Mouse (Mus musculus) hindbrain, postnatal 0 days (tissue): ENCODE measurements at regions not wholly inside any gene's neighbourhood (a gene's known extent, or its start where the extent isn't known, plus 50 kb on each side); places are given as distances from the start of the nearest gene placed in this dataset.

ENCODE experiments used
- ATAC-seq: fragments of 200-750 bp; cut with Nextera tagmentation; 2 replicates; pipeline ENCODE4 v1.8.0; 2017; ENCODE audit warnings: mild to moderate bottlenecking, moderate TSS enrichment, moderate library complexity
- DNase-seq: peaks from one replicate; pipeline ENCODE4 v3.0.0-alpha.2; 2015; ENCODE audit warnings: low spot score
- H3K27ac ChIP-seq: fragments of 300-500 bp; sonication (generic); 2 replicates; pipeline ENCODE4 v1.5.1; 2014; ENCODE audit warnings: mild to moderate bottlenecking
- H3K27me3 ChIP-seq: fragments of 300-500 bp; sonication (generic); 2 replicates; pipeline ENCODE4 v1.6.1; 2014; ENCODE audit warnings: low read length, mixed read lengths; ENCODE audit not compliant: insufficient read depth
- H3K36me3 ChIP-seq: fragments of 300-500 bp; sonication (generic); 2 replicates; pipeline ENCODE4 v1.6.1; 2014; ENCODE audit warnings: low read length, mixed read lengths; ENCODE audit not compliant: insufficient read depth
- H3K4me1 ChIP-seq: fragments of 300-500 bp; sonication (generic); 2 replicates; pipeline ENCODE4 v1.6.1; 2014; ENCODE audit warnings: antibody characterized with exemption, low read length, mixed read lengths; ENCODE audit not compliant: insufficient read depth
- H3K4me2 ChIP-seq: fragments of 300-500 bp; sonication (generic); 2 replicates; pipeline ENCODE4 v1.6.1; 2014; ENCODE audit warnings: low read depth, mild to moderate bottlenecking, low read length, moderate library complexity, mixed read lengths
- H3K4me3 ChIP-seq: fragments of 300-500 bp; sonication (generic); 2 replicates; pipeline ENCODE4 v1.5.1; 2014; ENCODE audit warnings: low read length
- H3K9ac ChIP-seq: fragments of 300-500 bp; sonication (generic); replicated peaks from 2 replicates; pipeline ENCODE4 v1.6.1; 2014; ENCODE audit warnings: mild to moderate bottlenecking, low read length, moderate library complexity, mixed read lengths
- H3K9me3 ChIP-seq: fragments of 300-500 bp; sonication (generic); 2 replicates; pipeline ENCODE4 v1.6.1; 2016; ENCODE audit warnings: low read length, mixed read lengths
- CTCF ChIP-seq: IDR thresholded peaks from 2 replicates; pipeline ENCODE4 v1.5.1; 2016; ENCODE audit warnings: antibody characterized with exemption, control low read depth, low read depth
- WGBS: fragments of 180-500 bp; shearing (Covaris S2); extraction: QIAGEN DNeasy Blood & Tissue Kit; methylation state at CpG from one replicate; pipeline ENCODE4 v1.1.7; 2014; 5-methylcytosine and 5-hydroxymethylcytosine counted together

- H3K4me3 ChIP-seq, result no peak overlapping the region
- DNase-seq (no peak), ATAC-seq (no peak)
- no peaks in the 10 kb centered on the region for H3K4me1 ChIP-seq
- no peaks in the 10 kb centered on the region for H3K27me3 ChIP-seq
- no peaks in the 10 kb centered on the region for H3K9me3 ChIP-seq
- no peak overlapping the region for H3K4me2 ChIP-seq
- no peaks in the 10 kb centered on the region for H3K36me3 ChIP-seq
- H3K27ac ChIP-seq, result no peak overlapping the region
- WGBS, result 92% methylated on average over 6 of the region's 6 CpGs
- no peak for TF ChIP-seq CTCF
- no peak overlapping the region for H3K9ac ChIP-seq
Observed at GRCm38 (mm10) chr1:12367872-12368271, 954.0 kb downstream of the A830018L16Rik start.

- no peak for DNase-seq
- Histone ChIP-seq H3K4me3 (no peak overlapping the region), H3K4me2 (no peak overlapping the region), H3K4me1 (no peaks in the 10 kb centered on the region), H3K36me3 (no peaks in the 10 kb centered on the region), H3K9me3 (no peaks in the 10 kb centered on the region), H3K27me3 (no peaks in the 10 kb centered on the region), H3K9ac (no peak overlapping the region), H3K27ac (no peak overlapping the region)
- TF ChIP-seq CTCF, result no peak
- ATAC-seq, result no peak
Observed at GRCm38 (mm10) chr1:12372968-12373367, 959.1 kb downstream of the A830018L16Rik start.

- H3K27ac ChIP-seq, result 0 out of 2 replicates have a peak overlapping the region, but pooled peaks have one; percentile 22
- no peak overlapping the region for H3K4me3 ChIP-seq
- no peak overlapping the region for H3K4me2 ChIP-seq
- peak; percentile 9 for DNase-seq
- no peaks in the 10 kb centered on the region for H3K36me3 ChIP-seq
- 23% methylated on average over 7 of the region's 7 CpGs for WGBS
- no peaks in the 10 kb centered on the region for H3K9me3 ChIP-seq
- ATAC-seq, result no peak
- H3K27me3 ChIP-seq, result no peaks in the 10 kb centered on the region
- no peak overlapping the region for H3K9ac ChIP-seq
- no peaks in the 10 kb centered on the region for H3K4me1 ChIP-seq
- no peak for TF ChIP-seq CTCF
Observed at GRCm38 (mm10) chr1:12398146-12398884, 984.4 kb downstream of the A830018L16Rik start.

- H3K4me2 ChIP-seq, result no peak overlapping the region
- ATAC-seq (no peak), DNase-seq (no peak)
- no peak for TF ChIP-seq CTCF
- H3K4me1 ChIP-seq, result no peaks in the 10 kb centered on the region
- WGBS, result 80% methylated on average over 4 of the region's 4 CpGs
- no peak overlapping the region for H3K9ac ChIP-seq
- no peak overlapping the region for H3K27ac ChIP-seq
- H3K9me3 ChIP-seq, result no peaks in the 10 kb centered on the region
- H3K27me3 ChIP-seq, result no peaks in the 10 kb centered on the region
- H3K4me3 ChIP-seq, result no peak overlapping the region
- H3K36me3 ChIP-seq, result no peaks in the 10 kb centered on the region
Observed at GRCm38 (mm10) chr1:12405391-12406270, 991.7 kb downstream of the A830018L16Rik start.

- H3K36me3 ChIP-seq, result no peaks in the 10 kb centered on the region
- H3K4me3 ChIP-seq, result no peak overlapping the region
- peak; percentile 61 for DNase-seq
Observed at GRCm38 (mm10) chr1:12409738-12410523, 996.0 kb downstream of the A830018L16Rik start.

GRCm38 (mm10) chr1:12410524-12410886, 996.6 kb downstream of the A830018L16Rik start:
- peak; percentile 5 for DNase-seq
- 0 out of 2 replicates have a peak, but pooled peaks have one; percentile 27 for ATAC-seq

More at GRCm38 (mm10) chr1:12409738-12410523, 996.0 kb downstream of the A830018L16Rik start:
- no peaks in the 10 kb centered on the region for H3K9me3 ChIP-seq
- H3K4me1 ChIP-seq, result no peaks in the 10 kb centered on the region
- WGBS, result 24% methylated on average over 6 of the region's 6 CpGs
- H3K27me3 ChIP-seq, result no peaks in the 10 kb centered on the region
- H3K27ac ChIP-seq, result no peak overlapping the region
- TF ChIP-seq CTCF, result no peak
- no peak overlapping the region for H3K9ac ChIP-seq
- peak; percentile 89 for ATAC-seq
- no peak overlapping the region for H3K4me2 ChIP-seq

More at GRCm38 (mm10) chr1:12410524-12410886, 996.6 kb downstream of the A830018L16Rik start:
- Histone ChIP-seq H3K36me3 (no peaks in the 10 kb centered on the region), H3K27me3 (no peaks in the 10 kb centered on the region), H3K4me2 (no peak overlapping the region), H3K9ac (no peak overlapping the region), H3K4me1 (no peaks in the 10 kb centered on the region), H3K27ac (no peak overlapping the region), H3K9me3 (no peaks in the 10 kb centered on the region), H3K4me3 (no peak overlapping the region)
- no peak for TF ChIP-seq CTCF
